Mouse (Mus musculus): ENCODE results near the gene Tex264. TPM values are rescaled to one million over a fixed set of nuclear protein-coding genes. Genes with fewer than 3 reads are reported as not detected.

The Tex264 gene
- total RNA-seq, 4 experiments from 2014 or later, result 123 to 161 (median 141) TPM

Other genes with a start within 250 kb of the Tex264 start
- 10 to 100 TPM; 15.4 to 21.4 (median 18.2) TPM for gene Acy1, start 247.6 kb downstream of the Tex264 start, total RNA-seq (2022)
- 10 to 100 TPM; 46.4 to 65.7 (median 49.1) TPM for gene Abhd14b, start 238.5 kb downstream of the Tex264 start, total RNA-seq (2022)
- gene Abhd14a, start 238.2 kb downstream of the Tex264 start, total RNA-seq (2022), result 10 to 100 TPM; 24.8 to 32.3 (median 26.4) TPM
- gene Pcbp4, start 232.6 kb downstream of the Tex264 start, total RNA-seq (2022), result 10 to 100 TPM; 20.4 to 47.9 (median 34.8) TPM
- under 1 TPM; 0.28 to 0.62 (median 0.46) TPM for gene Gpr62, start 220.0 kb downstream of the Tex264 start, total RNA-seq (2022)
- gene Rrp9, start 210.0 kb downstream of the Tex264 start, total RNA-seq (2022), result 10 to 100 TPM; 34.2 to 53.4 (median 35.9) TPM
- 10 to 100 TPM; 40.6 to 86.0 (median 52.7) TPM for gene Parp3, start 209.0 kb downstream of the Tex264 start, total RNA-seq (2022)
- not detected for gene Iqcf1, start 186.0 kb downstream of the Tex264 start, total RNA-seq (2022)
- gene Iqcf5, start 171.4 kb downstream of the Tex264 start, total RNA-seq (2022), result not detected
- gene Iqcf3, start 124.3 kb downstream of the Tex264 start, total RNA-seq (2022), result not detected
- not detected for gene Iqcf4, start 114.9 kb downstream of the Tex264 start, total RNA-seq (2022)
- gene Iqcf6, start 59.3 kb downstream of the Tex264 start, total RNA-seq (2022), result not detected
- gene Grm2, start 29.8 kb downstream of the Tex264 start, total RNA-seq (2022), result not detected
- gene Rad54l2, start 103.3 kb upstream of the Tex264 start, total RNA-seq (2022), result 10 to 100 TPM; 19.8 to 25.7 (median 22.2) TPM
- gene Dcaf1, start 135.9 kb upstream of the Tex264 start, total RNA-seq (2022), result 10 to 100 TPM; 32.4 to 50.2 (median 37.7) TPM
- gene Rbm15b, start 201.5 kb upstream of the Tex264 start, total RNA-seq (2022), result 10 to 100 TPM; 20.7 to 28.9 (median 26.6) TPM
- gene Manf, start 206.1 kb upstream of the Tex264 start, total RNA-seq (2022), result 100 to 1,000 TPM; 306 to 450 (median 316) TPM

Measured in adrenal gland, adult 8-10 months (tissue).